In genomic region chr15:103537011-103537821, GRCm38 (mm10) we compare ENCODE assay signal across 8 mouse cellular contexts. TPM values are rescaled to one million over a fixed set of nuclear protein-coding genes. Genes with fewer than 3 reads are reported as not detected.
A peak's percentile ranks its signal among the peaks of the same experiment; 100 is the strongest.
DNase-seq lines count a peak whose midpoint lies in the region; ATAC-seq lines count a peak whose summit lies in the region.
"Had no signal": no experiment of that assay in that cellular context is flagged by ENCODE, and none has a peak within 500 bp of the region (broad histone marks: within the 10 kb centered on the region; RNA-seq: fewer than 3 reads in every experiment).

No protein-coding gene starts in this region.

- H3K9ac ChIP-seq in lung, embryonic 15.5 days = peak overlapping the region; percentile 56
- peak overlapping the region; percentile 69 for H3K9ac ChIP-seq in embryonic facial prominence, embryonic 14.5 days (ENCODE audit: low read depth, low read length)
- peak overlapping the region; percentile 54 for H3K9ac ChIP-seq in limb, embryonic 15.5 days

- H3K4me1 ChIP-seq in lung, embryonic 15.5 days = peaks cover 7% of the 10 kb centered on the region
- H3K4me1 ChIP-seq in embryonic facial prominence, embryonic 14.5 days (ENCODE audit: control insufficient read depth, insufficient read depth, low read length) = peaks cover 4% of the 10 kb centered on the region
- H3K4me1 ChIP-seq in limb, embryonic 15.5 days = peaks cover 24% of the 10 kb centered on the region

- no peaks in the 10 kb centered on the region for H3K9me3 ChIP-seq in lung, embryonic 15.5 days
- H3K9me3 ChIP-seq in embryonic facial prominence, embryonic 14.5 days (ENCODE audit: control insufficient read depth, low read length) = no peaks in the 10 kb centered on the region
- no peaks in the 10 kb centered on the region for H3K9me3 ChIP-seq in limb, embryonic 15.5 days

- H3K36me3 ChIP-seq in lung, embryonic 15.5 days = no peaks in the 10 kb centered on the region
- H3K36me3 ChIP-seq in embryonic facial prominence, embryonic 14.5 days (ENCODE audit: control insufficient read depth, insufficient read depth, low read length) = no peaks in the 10 kb centered on the region
- no peaks in the 10 kb centered on the region for H3K36me3 ChIP-seq in limb, embryonic 15.5 days

- H3K27ac ChIP-seq in lung, embryonic 15.5 days = no peak overlapping the region
- H3K27ac ChIP-seq in embryonic facial prominence, embryonic 14.5 days (replicated peaks; ENCODE audit: low read depth, low read length) = no peak overlapping the region
- 0 out of 2 replicates have a peak overlapping the region, but pooled peaks have one; percentile 2 for H3K27ac ChIP-seq in limb, embryonic 15.5 days

- 1% methylated on average over 37 of the region's 37 CpGs for WGBS in lung, embryonic 15.5 days
- WGBS in embryonic facial prominence, embryonic 14.5 days = 3% methylated on average over 26 of the region's 37 CpGs
- 1% methylated on average over 36 of the region's 37 CpGs for WGBS in limb, embryonic 15.5 days

- peak; percentile 58 for ATAC-seq in lung, embryonic 15.5 days (ENCODE audit: borderline replicate concordance, extremely low read depth, low FRiP score, low TSS enrichment)
- ATAC-seq in embryonic facial prominence, embryonic 14.5 days (ENCODE audit: low read depth) = peak; percentile 37
- no peak for ATAC-seq in limb, embryonic 15.5 days (ENCODE audit: insufficient number of reproducible peaks, low FRiP score, low TSS enrichment, low read depth)

- peaks cover 64% of the 10 kb centered on the region for H3K27me3 ChIP-seq in lung, embryonic 15.5 days
- H3K27me3 ChIP-seq in embryonic facial prominence, embryonic 14.5 days (replicated peaks; ENCODE audit: control insufficient read depth, insufficient read depth, low read length) = peaks cover 13% of the 10 kb centered on the region
- peaks cover 30% of the 10 kb centered on the region for H3K27me3 ChIP-seq in limb, embryonic 15.5 days

- H3K4me3 ChIP-seq in lung, embryonic 15.5 days = peak overlapping the region; percentile 59
- H3K4me3 ChIP-seq in embryonic facial prominence, embryonic 14.5 days (ENCODE audit: low read depth, low read length) = peak overlapping the region; percentile 64
- H3K4me3 ChIP-seq in limb, embryonic 15.5 days = peak overlapping the region; percentile 63

- no peak for DNase-seq in lung, postnatal 4 days
- DNase-seq in embryonic facial prominence, embryonic 14.5 days (ENCODE audit: low spot score) = no peak
- DNase-seq in heart, postnatal 4 days = peak; percentile 60
- peak; percentile 71 to 78 for DNase-seq in right cerebral cortex, adult 2 months (ENCODE audit: low spot score in 2 of 2)
- no peak for DNase-seq in adrenal gland, postnatal 4 days (ENCODE audit: low spot score in 2 of 2)

- peak overlapping the region; percentile 93 for H3K4me2 ChIP-seq in lung, embryonic 15.5 days
- H3K4me2 ChIP-seq in embryonic facial prominence, embryonic 14.5 days (ENCODE audit: low read depth, low read length) = peak overlapping the region; percentile 98
- peak overlapping the region; percentile 97 for H3K4me2 ChIP-seq in limb, embryonic 15.5 days

RNA-seq across cellular contexts. Expression of gene Ppp1r1a, which starts 0.6 kb away (rescaled TPM):
- 8.0 and 8.9 TPM in 2 replicates for polyA plus RNA-seq in lung, embryonic 15.5 days (2015; fragmentation: Nextera tagmentation; extraction: Ambion mirVana)
- polyA plus RNA-seq in embryonic facial prominence, embryonic 14.5 days (2014; fragmentation: Nextera tagmentation; extraction: Ambion mirVana) = 16.7 and 18.1 TPM in 2 replicates
- total RNA-seq in heart, postnatal 4 days (2021) = 10 to 100 TPM; 26.9 to 31.4 TPM
- polyA plus RNA-seq in limb, embryonic 15.5 days (2015; fragmentation: Nextera tagmentation; extraction: Ambion mirVana) = 7.6 and 9.0 TPM in 2 replicates
- 10 to 100 TPM; 12.8 to 13.8 TPM for total RNA-seq in adrenal gland, postnatal 4 days (2021)

RNA-seq across cellular contexts. Expression of gene Glycam1, which starts 27.7 kb away (rescaled TPM):
- not detected in 2 replicates for polyA plus RNA-seq in lung, embryonic 15.5 days (2015; fragmentation: Nextera tagmentation; extraction: Ambion mirVana)
- not detected in 2 replicates for polyA plus RNA-seq in embryonic facial prominence, embryonic 14.5 days (2014; fragmentation: Nextera tagmentation; extraction: Ambion mirVana)
- not detected for total RNA-seq in heart, postnatal 4 days (2021)
- not detected in 2 replicates for polyA plus RNA-seq in limb, embryonic 15.5 days (2015; fragmentation: Nextera tagmentation; extraction: Ambion mirVana)
- not detected for total RNA-seq in adrenal gland, postnatal 4 days (2021)
- polyA plus RNA-seq: spleen, adult 2 months had no signal

RNA-seq across cellular contexts. Expression of gene Pde1b, which starts 34.4 kb away (rescaled TPM):
- 2.2 and 2.3 TPM in 2 replicates for polyA plus RNA-seq in lung, embryonic 15.5 days (2015; fragmentation: Nextera tagmentation; extraction: Ambion mirVana)
- polyA plus RNA-seq in embryonic facial prominence, embryonic 14.5 days (2014; fragmentation: Nextera tagmentation; extraction: Ambion mirVana) = 6.1 and 7.2 TPM in 2 replicates
- 1 to 10 TPM; 1.8 to 2.2 TPM for total RNA-seq in heart, postnatal 4 days (2021)
- 3.9 and 4.4 TPM in 2 replicates for polyA plus RNA-seq in limb, embryonic 15.5 days (2015; fragmentation: Nextera tagmentation; extraction: Ambion mirVana)
- 1 to 10 TPM; 5.1 to 5.6 TPM for total RNA-seq in adrenal gland, postnatal 4 days (2021)

Comparison
In these comparisons a context has a peak if more than half of its experiments do, and no peak if none do; other contexts are left out.
1. DNase-seq: peak in heart, postnatal 4 days (single experiment) and right cerebral cortex, adult 2 months (2 of 2); none in lung, postnatal 4 days (0 of 2), embryonic facial prominence, embryonic 14.5 days (single experiment) and adrenal gland, postnatal 4 days (0 of 2).
2. Peak in every context shown above with its lines, with median percentiles within 50 percentile points of each other: H3K4me2 ChIP-seq, H3K4me3 ChIP-seq and H3K9ac ChIP-seq.